Mouse (Mus musculus) C2C12 (cell line): ENCODE measurements at regions not wholly inside any gene's neighbourhood (a gene's known extent, or its start where the extent isn't known, plus 50 kb on each side); places are given as distances from the start of the nearest gene placed in this dataset.
"Not testable (repeated sequence)": the region's sequence is repeated elsewhere in the genome, so short reads cannot be mapped to it uniquely, and the experiment has no call there.

Source experiments
- H3K27me3 ChIP-seq: one replicate; pipeline ENCODE4 v1.6.1; 2011; ENCODE audit not compliant: control insufficient read depth, insufficient read depth, insufficient read length
- H3K36me3 ChIP-seq: one replicate; pipeline ENCODE4 v1.6.1; 2011; ENCODE audit not compliant: control insufficient read depth, insufficient read depth
- H3K4me3 ChIP-seq: one replicate; pipeline ENCODE4 v1.5.1; 2011; ENCODE audit warnings: mild to moderate bottlenecking, control low read depth; ENCODE audit not compliant: poor library complexity, insufficient read depth, severe bottlenecking
- H3K79me2 ChIP-seq: one replicate; pipeline ENCODE4 v1.6.1; 2011; ENCODE audit not compliant: control insufficient read depth, insufficient read depth
- H3K79me3 ChIP-seq: one replicate; pipeline ENCODE4 v1.6.1; 2011; ENCODE audit warnings: low read depth, control low read depth
- H3ac ChIP-seq: one replicate; pipeline ENCODE3; 2011; ENCODE audit warnings: low read depth; ENCODE audit not compliant: control insufficient read depth, insufficient read length
- CEBPB ChIP-seq: IDR thresholded peaks from one replicate; pipeline ENCODE4 v1.6.1; 2011; ENCODE audit warnings: low read depth, mild to moderate bottlenecking, control low read depth, moderate library complexity
- CTCF ChIP-seq: IDR thresholded peaks from one replicate; pipeline ENCODE4 v1.5.1; 2011; ENCODE audit not compliant: control insufficient read depth, insufficient read depth, insufficient read length
- FOSL1 ChIP-seq: IDR thresholded peaks from one replicate; pipeline ENCODE4 v1.8.0; 2011; ENCODE audit warnings: mild to moderate bottlenecking, low read length; ENCODE audit not compliant: poor library complexity, insufficient read depth, severe bottlenecking
- MAX ChIP-seq: IDR thresholded peaks from one replicate; pipeline ENCODE4 v1.6.1; 2011; ENCODE audit warnings: mild to moderate bottlenecking, control low read depth
- MYOD1 ChIP-seq: IDR thresholded peaks from one replicate; pipeline ENCODE4 v1.6.1; 2011; ENCODE audit warnings: low read depth; ENCODE audit not compliant: control insufficient read depth, insufficient read length
- MYOG ChIP-seq: IDR thresholded peaks from one replicate; pipeline ENCODE4 v1.6.1; 2011; ENCODE audit not compliant: control insufficient read depth, insufficient read length; ENCODE audit errors: extremely low read depth
- USF1 ChIP-seq: IDR thresholded peaks from one replicate; pipeline ENCODE4 v1.6.1; 2011; ENCODE audit warnings: low read depth, mild to moderate bottlenecking, control low read depth, moderate library complexity

DNA sequence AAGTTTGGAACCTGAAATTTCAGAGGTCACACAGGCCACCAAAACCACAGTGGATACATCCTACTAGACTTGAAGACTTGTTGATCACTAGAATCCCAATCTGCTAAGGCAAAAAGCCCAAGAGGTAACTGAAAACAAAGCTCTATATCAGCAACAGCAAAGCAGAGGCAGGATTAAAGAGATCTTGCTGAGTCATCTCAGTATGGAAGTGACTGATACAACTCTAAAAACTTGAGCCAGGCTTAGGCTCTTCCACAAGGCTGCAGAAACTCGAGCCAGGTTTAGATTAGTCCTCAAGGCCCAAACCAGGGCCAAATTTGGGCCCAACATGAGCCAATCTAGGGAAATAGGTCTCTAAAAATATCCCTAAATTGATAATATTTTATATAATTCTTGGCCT, 56.2 kb downstream of the Speer3 start:
- no peaks in the 10 kb centered on the region for H3K79me2 ChIP-seq
- H3K36me3 ChIP-seq: no peaks in the 10 kb centered on the region
- no peaks in the 10 kb centered on the region for H3K79me3 ChIP-seq
- no peak overlapping the region for H3K4me3 ChIP-seq
- TF ChIP-seq FOSL1: no peak
- no peak for TF ChIP-seq MYOG
- TF ChIP-seq CEBPB: no peak
- no peak for TF ChIP-seq CTCF
- TF ChIP-seq MAX: no peak
- no peak for TF ChIP-seq MYOD1
- no peak for TF ChIP-seq USF1
- no peak overlapping the region for H3ac ChIP-seq
- no peaks in the 10 kb centered on the region for H3K27me3 ChIP-seq

DNA sequence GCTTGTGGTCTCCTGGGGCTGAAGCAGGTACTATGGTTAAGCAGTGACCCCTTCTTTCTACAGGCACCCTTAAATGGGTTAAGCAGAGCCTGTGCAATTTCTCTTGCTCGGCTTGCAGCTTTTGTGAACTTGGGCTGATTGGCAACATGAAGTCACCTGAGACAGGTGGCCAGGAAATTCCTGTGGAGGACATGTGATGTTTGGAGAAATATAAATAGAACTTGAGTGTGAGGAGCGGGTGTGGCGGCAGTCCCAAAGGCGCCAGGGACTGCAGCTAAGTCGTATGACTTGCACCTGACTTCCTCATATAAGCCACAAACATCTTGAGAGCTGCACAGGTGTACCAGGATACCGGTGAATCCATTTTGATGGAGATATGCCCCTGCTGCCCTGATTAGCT, 88.8 kb downstream of the Speer3 start:
- H3K36me3 ChIP-seq, H3K79me3 ChIP-seq, H3K27me3 ChIP-seq, H3K79me2 ChIP-seq, H3ac ChIP-seq, H3K4me3 ChIP-seq: not testable (repeated sequence)

DNA sequence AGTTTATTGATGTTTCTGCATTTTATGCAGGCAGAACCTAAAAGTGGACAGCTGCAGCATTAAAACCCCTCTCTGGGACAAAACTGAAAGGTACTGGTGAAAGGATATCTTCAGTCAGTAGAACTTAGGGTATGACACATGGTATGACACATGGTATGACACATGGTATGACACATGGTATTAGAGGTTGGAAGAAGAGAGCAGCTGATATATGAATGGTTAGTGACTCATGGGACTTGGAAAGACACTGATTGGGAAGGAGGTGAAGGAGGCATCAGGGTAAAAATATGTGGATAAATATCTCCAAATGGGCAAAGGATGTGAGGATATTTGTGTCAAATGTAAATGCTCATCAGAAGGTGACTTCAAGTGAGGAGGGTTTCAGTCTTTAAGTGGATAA, 97.0 kb downstream of the Speer3 start:
- Histone ChIP-seq H3K27me3 (no peaks in the 10 kb centered on the region), H3K4me3 (no peak overlapping the region), H3ac (no peak overlapping the region), H3K79me3 (no peaks in the 10 kb centered on the region), H3K79me2 (no peaks in the 10 kb centered on the region), H3K36me3 (no peaks in the 10 kb centered on the region)
- TF ChIP-seq MYOG (no peak), FOSL1 (peak; percentile 86), MYOD1 (peak; percentile 40), MAX (no peak)

DNA sequence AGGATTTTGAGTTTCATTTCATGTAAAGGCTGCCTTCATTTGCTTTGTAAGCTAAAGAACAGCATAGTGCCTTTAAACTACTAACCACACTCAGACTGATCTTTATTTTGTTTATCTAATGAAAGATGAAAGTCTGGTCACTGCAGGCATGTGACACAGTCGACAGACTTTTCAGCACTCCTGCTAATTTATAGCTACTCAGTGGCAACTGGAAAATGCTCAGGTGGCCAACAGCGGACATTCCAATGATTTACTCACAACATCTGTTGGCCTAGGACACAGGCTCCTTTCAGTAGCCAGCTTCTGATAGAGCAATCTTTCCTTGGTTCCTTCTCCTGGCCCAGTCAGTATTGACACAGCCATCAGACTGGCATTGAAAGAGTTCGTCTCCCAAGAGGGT, 116.8 kb upstream of the Sema3e start:
- H3K79me3 ChIP-seq: no peaks in the 10 kb centered on the region
- H3ac ChIP-seq: no peak overlapping the region
- no peaks in the 10 kb centered on the region for H3K79me2 ChIP-seq
- no peak overlapping the region for H3K4me3 ChIP-seq
- H3K27me3 ChIP-seq: no peaks in the 10 kb centered on the region
- H3K36me3 ChIP-seq: no peaks in the 10 kb centered on the region
- TF ChIP-seq CEBPB (no peak), USF1 (peak; percentile 78), MYOD1 (peak; percentile 93)

DNA sequence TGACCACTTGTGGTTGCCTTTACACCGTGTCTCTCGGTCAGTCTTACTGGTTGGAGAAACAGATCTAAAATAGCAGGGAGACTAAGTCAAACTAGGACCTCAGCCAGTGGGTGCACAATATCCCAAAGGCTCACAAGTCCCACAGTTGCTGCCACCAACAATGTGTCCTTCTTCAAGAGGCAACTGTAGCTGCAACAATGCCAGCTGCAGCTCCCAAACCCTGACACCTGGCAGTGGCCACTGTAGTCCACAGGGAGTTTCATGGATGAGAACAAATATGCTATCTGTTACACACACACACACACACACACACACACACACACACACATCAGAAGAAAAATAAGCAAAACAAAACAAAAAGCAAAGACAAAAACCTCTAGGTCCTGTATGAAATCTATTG, 107.7 kb upstream of the Sema3e start:
- Histone ChIP-seq H3K36me3 (no peaks in the 10 kb centered on the region), H3K79me2 (no peaks in the 10 kb centered on the region), H3K4me3 (no peak overlapping the region), H3K27me3 (no peaks in the 10 kb centered on the region), H3K79me3 (no peaks in the 10 kb centered on the region), H3ac (no peak overlapping the region)
- TF ChIP-seq MYOD1 (no peak), MAX (no peak), CEBPB (no peak), FOSL1 (no peak), MYOG (no peak), CTCF (no peak), USF1 (no peak)

DNA sequence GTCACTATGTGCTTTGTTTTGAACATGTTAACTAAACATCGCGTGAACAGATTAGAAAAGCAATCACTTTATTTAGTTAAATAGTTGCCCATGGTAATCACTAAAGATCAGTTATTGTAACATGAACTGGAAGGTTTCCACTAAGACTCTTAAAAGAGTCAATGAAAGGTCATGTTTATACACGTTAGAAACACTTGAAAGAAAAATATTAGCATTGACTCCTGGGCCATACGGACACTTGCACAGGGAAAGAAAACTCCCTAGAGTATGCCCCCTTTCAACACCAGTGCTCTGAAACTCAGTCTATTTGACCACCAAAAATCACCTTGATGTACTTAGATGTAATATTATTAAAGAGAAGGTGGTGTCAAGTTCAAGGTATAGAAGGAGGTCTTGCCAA, 102.8 kb upstream of the Sema3e start:
- TF ChIP-seq CTCF: no peak
- TF ChIP-seq MYOG: no peak
- no peak for TF ChIP-seq MAX
- no peak for TF ChIP-seq FOSL1
- H3K79me3 ChIP-seq: no peaks in the 10 kb centered on the region

DNA sequence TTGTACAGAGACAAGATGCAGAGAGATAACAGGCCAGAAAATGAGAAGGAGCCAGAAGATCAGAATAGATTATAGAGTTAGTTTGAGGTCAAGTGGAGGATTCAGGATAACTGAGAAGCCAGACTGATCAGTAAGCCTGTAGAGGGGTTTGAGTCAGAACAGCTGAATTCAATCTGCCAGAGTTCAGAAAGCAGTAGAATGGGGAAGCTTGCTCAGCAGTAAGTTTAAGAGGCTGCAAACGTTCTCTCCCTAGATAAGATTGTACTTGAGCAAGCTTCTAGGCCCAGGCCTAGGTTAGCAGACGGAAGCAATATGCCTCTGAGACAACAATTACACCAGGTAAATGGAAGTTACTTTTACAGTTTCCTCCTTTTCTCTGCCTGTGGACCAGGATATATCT, 94.1 kb upstream of the Sema3e start:
- H3K36me3 ChIP-seq: no peaks in the 10 kb centered on the region
- H3ac ChIP-seq: no peak overlapping the region
- no peaks in the 10 kb centered on the region for H3K27me3 ChIP-seq
- H3K4me3 ChIP-seq: no peak overlapping the region
- no peaks in the 10 kb centered on the region for H3K79me3 ChIP-seq
- no peaks in the 10 kb centered on the region for H3K79me2 ChIP-seq
- TF ChIP-seq CEBPB: no peak
- no peak for TF ChIP-seq FOSL1

More for the DNA sequence above, 102.8 kb upstream of the Sema3e start:
- no peaks in the 10 kb centered on the region for H3K79me2 ChIP-seq
- H3K36me3 ChIP-seq: no peaks in the 10 kb centered on the region
- H3ac ChIP-seq: no peak overlapping the region
- H3K4me3 ChIP-seq: no peak overlapping the region
- no peaks in the 10 kb centered on the region for H3K27me3 ChIP-seq
